Mouse (Mus musculus) C2C12 (cell line): ENCODE measurements at regions not wholly inside any gene's neighbourhood (a gene's known extent, or its start where the extent isn't known, plus 50 kb on each side); places are given as distances from the start of the nearest gene placed in this dataset.

Experiments used
- CTCF ChIP-seq: IDR thresholded peaks from one replicate; pipeline ENCODE4 v1.5.1; 2011; ENCODE audit not compliant: control insufficient read depth, insufficient read depth, insufficient read length
- FOSL1 ChIP-seq: IDR thresholded peaks from one replicate; pipeline ENCODE4 v1.8.0; 2011; ENCODE audit warnings: mild to moderate bottlenecking, low read length; ENCODE audit not compliant: poor library complexity, insufficient read depth, severe bottlenecking

DNA sequence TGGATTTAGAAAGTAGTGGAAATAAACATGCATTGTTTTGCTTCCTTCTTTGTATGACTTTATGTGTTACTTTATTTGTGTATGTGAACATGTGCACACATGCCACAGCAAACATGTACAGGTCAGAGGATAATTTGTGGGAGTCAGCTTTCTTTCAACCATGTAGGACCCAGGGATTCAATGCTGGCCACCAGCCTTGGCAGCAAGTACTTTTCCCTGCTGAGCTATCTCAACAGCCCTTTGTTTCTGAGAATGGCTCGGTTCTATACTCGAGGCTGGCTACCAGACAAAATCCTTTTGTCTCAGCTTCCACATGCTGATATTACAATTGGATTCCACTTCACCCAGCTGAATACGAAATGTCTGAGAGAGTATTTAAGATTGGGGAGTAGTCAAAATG, 349.9 kb downstream of the Zfp619 start:
- TF ChIP-seq CTCF (no peak), FOSL1 (no peak)
